Mouse (Mus musculus) neutrophil, adult 59 days (primary cell): Measurements from ENCODE around the gene Hist1h3a. TPM values are rescaled to one million over a fixed set of nuclear protein-coding genes. Genes with fewer than 3 reads are reported as not detected.

Experiments
- total RNA-seq, 2 experiments: library from RNA; stranded (reverse); gene quantifications; 1 replicate in 1 of 2; 2 replicates in 1 of 2; pipeline ENCODE4 v1.2.4; 2023

The Hist1h3a gene
- total RNA-seq: 1,000 to 10,000 TPM in 1 of 2 experiments, 100 to 1,000 TPM in 1; 878 to 1,040 TPM

GRCm38 (mm10) chr13:23761871-23762821 is at the start of gene Hist1h3a:
Gene Hist1h3a, minus strand, starts transcription at chr13:23762386.

DNA sequence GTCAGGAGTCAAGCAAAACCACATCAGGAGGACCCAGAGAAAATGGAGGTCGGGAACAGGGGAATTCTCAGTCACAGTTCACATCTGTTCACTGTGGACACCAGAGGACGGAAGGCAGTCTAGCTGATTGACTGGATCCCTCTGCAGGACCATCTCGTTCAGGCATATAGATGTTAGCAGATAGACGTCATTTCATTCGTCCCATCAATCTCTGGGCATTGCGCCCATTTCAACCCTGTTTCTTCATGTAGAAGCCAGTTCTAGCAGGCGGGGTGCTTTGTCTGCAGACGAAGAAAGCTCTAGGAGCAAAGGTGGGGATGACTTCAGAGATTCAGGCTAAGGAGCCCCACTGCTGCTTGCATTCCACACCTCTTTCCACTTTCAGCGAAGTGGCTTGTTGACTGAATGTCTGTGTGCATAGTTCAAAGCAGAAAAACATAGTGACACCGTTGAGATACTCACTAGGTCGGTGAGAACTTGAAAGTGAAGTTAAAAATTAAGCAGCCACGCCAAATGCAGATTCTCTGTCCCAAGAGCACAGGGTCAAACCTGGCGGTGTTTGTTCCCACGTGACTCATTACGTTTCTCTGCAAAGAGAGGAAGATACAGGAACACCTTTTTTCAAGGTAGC is 44.4 kb upstream of the Hist1h3a start, which contains the start of gene Slc17a2:
TSS of gene Slc17a2 (plus strand) at position 572 of the 631 bp plus-strand sequence.

DNA sequence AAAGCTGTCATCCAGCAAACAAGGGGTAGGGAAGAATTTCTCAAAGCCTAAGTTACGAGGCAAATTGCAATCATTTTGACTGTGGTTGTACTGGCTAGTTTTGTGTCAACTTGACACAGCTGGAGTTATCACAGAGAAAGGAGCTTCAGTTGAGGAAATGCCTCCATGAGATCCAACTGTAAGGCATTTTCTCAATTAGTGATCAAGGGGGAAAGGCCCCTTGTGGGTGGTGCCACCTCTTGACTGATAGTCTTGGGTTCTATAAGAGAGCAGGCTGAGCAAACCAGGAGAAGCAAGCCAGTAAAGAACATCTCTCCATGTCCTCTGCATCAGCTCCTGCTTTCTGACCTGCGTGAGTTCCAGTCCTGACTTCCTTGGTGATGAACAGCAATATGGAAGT is 7.4 kb upstream of the Hist1h3a start, which contains the start of gene Trim38:
TSS of gene Trim38 (plus strand) at position 301 of the 400 bp plus-strand sequence.

DNA sequence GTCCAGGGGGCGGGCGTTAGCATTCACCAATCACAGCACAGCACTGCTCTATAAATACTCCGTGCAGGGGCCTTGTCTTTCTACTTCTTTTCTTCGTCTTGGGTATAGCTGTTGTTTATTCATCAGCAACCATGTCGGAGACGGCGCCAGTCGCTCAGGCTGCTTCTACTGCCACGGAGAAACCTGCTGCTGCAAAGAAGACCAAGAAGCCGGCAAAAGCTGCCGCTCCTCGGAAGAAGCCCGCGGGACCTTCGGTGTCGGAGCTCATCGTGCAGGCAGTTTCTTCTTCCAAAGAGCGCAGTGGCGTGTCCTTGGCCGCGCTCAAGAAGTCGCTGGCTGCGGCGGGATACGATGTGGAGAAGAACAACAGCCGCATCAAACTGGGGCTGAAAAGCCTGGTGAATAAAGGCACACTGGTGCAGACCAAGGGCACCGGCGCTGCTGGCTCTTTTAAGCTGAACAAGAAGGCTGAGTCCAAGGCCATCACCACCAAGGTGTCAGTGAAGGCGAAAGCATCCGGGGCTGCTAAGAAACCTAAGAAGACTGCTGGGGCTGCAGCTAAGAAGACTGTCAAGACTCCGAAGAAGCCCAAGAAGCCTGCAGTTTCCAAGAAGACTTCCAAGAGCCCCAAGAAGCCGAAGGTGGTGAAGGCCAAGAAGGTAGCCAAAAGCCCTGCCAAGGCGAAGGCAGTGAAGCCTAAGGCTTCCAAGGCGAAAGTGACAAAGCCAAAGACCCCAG is 1.6 kb upstream of the Hist1h3a start, which contains the start of gene Hist1h1a:
TSS of gene Hist1h1a (plus strand) at position 81 of the 738 bp plus-strand sequence.

DNA sequence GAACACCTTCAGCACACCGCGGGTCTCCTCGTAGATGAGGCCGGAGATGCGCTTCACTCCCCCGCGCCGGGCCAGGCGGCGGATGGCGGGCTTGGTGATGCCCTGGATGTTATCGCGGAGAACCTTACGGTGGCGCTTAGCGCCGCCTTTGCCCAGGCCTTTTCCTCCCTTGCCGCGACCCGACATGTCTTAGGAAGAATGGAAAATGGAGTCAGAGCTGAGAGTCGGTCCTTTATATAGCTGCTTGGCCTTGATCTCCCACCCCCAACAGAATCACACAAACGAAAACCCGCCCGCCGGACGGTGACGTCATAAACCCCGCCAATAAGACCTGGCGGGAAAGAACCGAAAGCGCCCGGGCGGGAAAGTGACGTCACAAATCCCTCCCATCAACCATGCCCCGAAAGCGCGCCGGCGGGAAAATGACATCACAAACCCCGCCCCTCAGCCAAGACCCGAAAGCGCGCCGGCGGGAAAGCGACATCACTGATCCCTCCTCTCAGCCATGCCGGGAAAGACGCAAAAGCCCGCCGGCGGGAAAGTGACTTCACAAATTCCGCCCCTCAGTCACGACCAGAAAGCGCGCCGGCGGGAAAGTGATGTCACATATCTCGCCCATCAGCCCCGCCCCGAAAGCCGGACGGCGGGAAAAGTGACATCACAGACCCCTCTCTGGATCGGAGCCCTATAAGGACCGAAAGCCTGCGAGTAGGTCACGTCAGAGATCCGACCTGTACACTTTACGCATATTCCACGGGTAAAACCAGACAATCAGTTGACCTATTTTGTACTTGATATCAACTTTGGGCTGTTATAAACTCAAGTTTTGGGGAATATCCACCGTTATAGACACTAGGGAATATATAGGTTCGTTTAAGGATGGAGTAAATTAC is 968 bp downstream of the Hist1h3a start, which contains the start of gene Hist1h4a:
TSS of gene Hist1h4a (minus strand) at position 259 of the 893 bp plus-strand sequence.

GRCm38 (mm10) chr13:23756790-23757189 is 5.4 kb downstream of the Hist1h3a start, which contains the start of gene Hist1h4b:
Gene Hist1h4b, plus strand, starts transcription at chr13:23757013.

DNA sequence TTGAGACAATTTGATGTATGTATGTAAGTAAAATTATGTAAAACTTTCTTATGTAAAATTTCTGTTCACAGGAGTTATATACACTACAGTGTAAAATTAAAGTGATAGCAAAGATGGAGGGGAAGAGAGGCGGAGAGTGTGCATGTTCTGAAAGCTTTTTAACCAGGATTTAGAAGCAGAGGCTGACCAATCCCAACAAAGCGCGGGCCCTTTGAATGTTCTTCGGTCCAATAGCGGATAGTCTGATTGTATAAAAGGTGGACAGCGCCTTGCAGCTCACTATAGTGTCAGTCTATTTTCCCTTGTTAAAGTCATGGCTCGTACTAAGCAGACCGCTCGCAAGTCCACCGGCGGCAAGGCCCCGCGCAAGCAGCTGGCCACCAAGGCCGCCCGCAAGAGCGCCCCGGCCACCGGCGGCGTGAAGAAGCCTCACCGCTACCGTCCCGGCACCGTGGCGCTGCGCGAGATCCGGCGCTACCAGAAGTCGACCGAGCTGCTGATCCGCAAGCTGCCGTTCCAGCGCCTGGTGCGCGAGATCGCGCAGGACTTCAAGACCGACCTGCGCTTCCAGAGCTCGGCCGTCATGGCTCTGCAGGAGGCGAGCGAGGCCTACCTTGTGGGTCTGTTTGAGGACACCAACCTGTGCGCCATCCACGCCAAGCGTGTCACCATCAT is 10.0 kb downstream of the Hist1h3a start, which contains the start of gene Hist1h3b:
TSS of gene Hist1h3b (plus strand) at position 201 of the 675 bp plus-strand sequence.

GRCm38 (mm10) chr13:23750839-23751477 is 11.2 kb downstream of the Hist1h3a start, which contains the start of gene Hist1h2ab:
Gene Hist1h2ab, plus strand, starts transcription at chr13:23751126.

GRCm38 (mm10) chr13:23746201-23747080 is 15.7 kb downstream of the Hist1h3a start, which contains the start of gene Hist1h2bb:
Gene Hist1h2bb, plus strand, starts transcription at chr13:23746734.

DNA sequence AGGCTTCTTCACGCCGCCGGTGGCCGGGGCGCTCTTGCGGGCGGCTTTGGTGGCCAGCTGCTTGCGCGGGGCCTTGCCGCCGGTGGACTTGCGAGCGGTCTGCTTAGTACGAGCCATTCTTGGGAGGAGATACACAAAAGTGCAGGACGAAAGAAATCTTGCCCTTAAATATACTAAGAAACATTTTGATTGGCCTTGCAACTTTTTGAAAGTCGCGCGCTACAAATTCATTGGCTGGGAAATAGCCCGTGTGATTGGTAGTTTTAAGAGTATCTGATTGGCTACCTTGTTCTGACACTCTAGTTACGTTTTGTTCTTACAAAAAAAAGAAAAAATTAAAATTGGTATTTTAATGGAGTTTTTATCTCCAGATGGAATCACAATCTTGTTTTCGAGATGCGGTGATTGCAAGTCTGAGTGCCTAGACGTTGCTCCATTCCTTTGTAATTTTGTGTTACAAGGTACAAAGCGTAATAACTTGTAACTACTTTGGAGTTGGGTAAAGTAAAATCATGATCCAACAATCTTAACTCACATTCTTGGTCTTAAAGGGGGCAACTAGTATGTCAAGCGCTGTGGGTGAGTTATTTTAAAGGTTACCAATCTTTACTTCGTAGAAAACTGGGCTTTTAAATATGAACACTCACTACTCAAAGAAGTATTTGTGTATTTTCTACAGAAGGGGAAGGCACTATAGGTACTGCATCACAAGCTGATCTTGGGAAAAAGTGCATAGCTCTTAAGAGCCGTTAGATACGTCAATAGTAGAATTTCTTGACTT is 16.6 kb downstream of the Hist1h3a start, which contains the start of gene Hist1h3c:
TSS of gene Hist1h3c (minus strand) at position 222 of the 781 bp plus-strand sequence.

DNA sequence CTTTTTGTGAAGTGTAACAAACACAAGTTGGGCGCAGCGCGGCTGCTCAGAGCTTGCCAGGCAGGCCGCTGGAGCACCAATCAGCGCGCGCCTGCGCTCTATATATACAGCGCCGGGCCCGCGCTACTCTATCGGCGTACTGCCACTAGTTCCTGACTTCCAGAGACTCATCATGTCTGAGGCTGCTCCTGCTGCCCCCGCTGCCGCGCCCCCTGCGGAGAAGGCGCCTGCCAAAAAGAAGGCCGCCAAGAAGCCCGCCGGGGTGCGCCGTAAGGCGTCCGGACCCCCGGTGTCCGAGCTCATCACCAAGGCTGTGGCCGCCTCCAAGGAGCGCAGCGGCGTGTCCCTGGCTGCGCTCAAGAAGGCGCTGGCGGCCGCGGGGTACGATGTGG is 23.5 kb downstream of the Hist1h3a start, which contains the start of gene Hist1h1c:
TSS of gene Hist1h1c (plus strand) at position 132 of the 392 bp plus-strand sequence.

Other genes starting within 250 kb of the Hist1h3a start
- 1,000 to 10,000 TPM; 1,672 to 1,684 TPM for gene Hist1h4h, start 231.3 kb downstream of the Hist1h3a start, total RNA-seq
- 1,000 to 10,000 TPM; 1,080 to 1,089 TPM for gene Hist1h2af, start 228.5 kb downstream of the Hist1h3a start, total RNA-seq
- gene Hist1h3g, start 227.0 kb downstream of the Hist1h3a start, total RNA-seq: 100 to 1,000 TPM; 354 to 358 TPM
- 100 to 1,000 TPM; 133 to 136 TPM for gene Hist1h2bh, start 219.0 kb downstream of the Hist1h3a start, total RNA-seq
- 100 to 1,000 TPM; 457 to 468 TPM for gene Hist1h3f, start 218.3 kb downstream of the Hist1h3a start, total RNA-seq
- gene Hist1h4f, start 210.7 kb downstream of the Hist1h3a start, total RNA-seq: 1,000 to 10,000 TPM; 2,366 to 2,514 TPM
- gene Hist1h1d, start 209.1 kb downstream of the Hist1h3a start, total RNA-seq: 100 to 1,000 TPM; 108 to 121 TPM
- gene Hist1h3e, start 200.0 kb downstream of the Hist1h3a start, total RNA-seq: 100 to 1,000 TPM; 839 to 947 TPM
- gene Hist1h2ae, start 191.2 kb downstream of the Hist1h3a start, total RNA-seq: 100 to 1,000 TPM; 191 to 199 TPM
- gene Hist1h2bg, start 191.0 kb downstream of the Hist1h3a start, total RNA-seq: 1,000 to 10,000 TPM; 1,545 to 1,845 TPM
- gene Hist1h2bf, start 188.2 kb downstream of the Hist1h3a start, total RNA-seq: 1,000 to 10,000 TPM; 1,042 to 1,254 TPM
- gene Hist1h2ad, start 188.0 kb downstream of the Hist1h3a start, total RNA-seq: 100 to 1,000 TPM; 115 to 121 TPM
- 100 to 1,000 TPM; 147 to 159 TPM for gene Hist1h3d, start 186.6 kb downstream of the Hist1h3a start, total RNA-seq
- 100 to 1,000 TPM; 726 to 742 TPM for gene Hist1h4d, start 180.8 kb downstream of the Hist1h3a start, total RNA-seq
- gene Hist1h2be, start 141.3 kb downstream of the Hist1h3a start, total RNA-seq: 100 to 1,000 TPM; 103 to 111 TPM
- gene Hist1h1e, start 139.8 kb downstream of the Hist1h3a start, total RNA-seq: 100 to 1,000 TPM; 779 TPM
- gene Hist1h2ac, start 78.4 kb downstream of the Hist1h3a start, total RNA-seq: 10 to 100 TPM; 48.0 to 51.5 TPM
- 100 to 1,000 TPM in 1 of 2 experiments, 10 to 100 TPM in 1; 97.4 to 109 TPM for gene Hist1h2bc, start 78.2 kb downstream of the Hist1h3a start, total RNA-seq
- 1 to 10 TPM in 1 of 2 experiments, under 1 TPM in 1; 0.86 to 1.1 TPM for gene Hist1h1t, start 66.6 kb downstream of the Hist1h3a start, total RNA-seq
- 100 to 1,000 TPM; 391 to 419 TPM for gene Hist1h4c, start 63.9 kb downstream of the Hist1h3a start, total RNA-seq
- 1 to 10 TPM; 4.2 to 6.6 TPM for gene Hfe, start 51.5 kb downstream of the Hist1h3a start, total RNA-seq
- gene Hist1h1c, start 23.6 kb downstream of the Hist1h3a start, total RNA-seq: 1,000 to 10,000 TPM; 1,619 to 1,663 TPM
- 100 to 1,000 TPM; 617 to 658 TPM for gene Hist1h3c, start 16.8 kb downstream of the Hist1h3a start, total RNA-seq
- 100 to 1,000 TPM; 868 to 875 TPM for gene Hist1h2bb, start 15.7 kb downstream of the Hist1h3a start, total RNA-seq
- 1,000 to 10,000 TPM; 1,294 to 1,569 TPM for gene Hist1h2ab, start 11.3 kb downstream of the Hist1h3a start, total RNA-seq
- 1,000 to 10,000 TPM; 1,352 to 1,548 TPM for gene Hist1h3b, start 10.1 kb downstream of the Hist1h3a start, total RNA-seq
- 100 to 1,000 TPM; 569 to 600 TPM for gene Hist1h4b, start 5.4 kb downstream of the Hist1h3a start, total RNA-seq
- gene Hist1h4a, start 1.2 kb downstream of the Hist1h3a start, total RNA-seq: 100 to 1,000 TPM; 541 to 562 TPM
- gene Hist1h1a, start 1.3 kb upstream of the Hist1h3a start, total RNA-seq: 100 to 1,000 TPM; 455 to 460 TPM
- not detected for gene Trim38, start 7.5 kb upstream of the Hist1h3a start, total RNA-seq
- gene Slc17a2, start 44.6 kb upstream of the Hist1h3a start, total RNA-seq: not detected
- gene Slc17a3, start 77.0 kb upstream of the Hist1h3a start, total RNA-seq: not detected
- not detected for gene Slc17a1, start 105.4 kb upstream of the Hist1h3a start, total RNA-seq
- not detected for gene Slc17a4, start 152.6 kb upstream of the Hist1h3a start, total RNA-seq
- gene Hist1h2ba, start 171.8 kb upstream of the Hist1h3a start, total RNA-seq: not detected
- gene Hist1h2aa, start 172.1 kb upstream of the Hist1h3a start, total RNA-seq: not detected
- gene Scgn, start 228.8 kb upstream of the Hist1h3a start, total RNA-seq: not detected